Mouse (Mus musculus) stomach, embryonic 14.5 days (tissue): Measurements from ENCODE around the gene Topaz1. TPM values are rescaled to one million over a fixed set of nuclear protein-coding genes. Genes with fewer than 3 reads are reported as not detected.

Experiments
- ATAC-seq: fragments of 200-750 bp; cut with Nextera tagmentation; 2 replicates; pipeline ENCODE4 v1.8.0; 2017; ENCODE audit warnings: low read depth, moderate TSS enrichment; ENCODE audit not compliant: insufficient number of reproducible peaks, insufficient read depth, low FRiP score
- H3K27ac ChIP-seq: fragments of 300-500 bp; sonication (generic); 2 replicates; pipeline ENCODE4 v1.5.1; 2014; ENCODE audit warnings: mild to moderate bottlenecking, low read length, moderate library complexity, mixed read lengths
- H3K27me3 ChIP-seq: fragments of 300-500 bp; sonication (generic); 2 replicates; pipeline ENCODE4 v1.6.1; 2014; ENCODE audit warnings: low read length, control low read depth, mixed read lengths; ENCODE audit not compliant: control insufficient read depth, insufficient read depth
- H3K36me3 ChIP-seq: fragments of 300-500 bp; sonication (generic); 2 replicates; pipeline ENCODE4 v1.6.1; 2014; ENCODE audit warnings: mild to moderate bottlenecking, control low read depth, low read length, moderate library complexity, mixed read lengths; ENCODE audit not compliant: control insufficient read depth, insufficient read depth
- H3K4me1 ChIP-seq: fragments of 300-500 bp; sonication (generic); 2 replicates; pipeline ENCODE4 v1.6.1; 2014; ENCODE audit warnings: low read length, control low read depth, mixed read lengths; ENCODE audit not compliant: control insufficient read depth, insufficient read depth
- H3K4me2 ChIP-seq: fragments of 300-500 bp; sonication (generic); replicated peaks from 2 replicates; pipeline ENCODE4 v1.6.1; 2014; ENCODE audit warnings: low read depth, low read length, control low read depth
- H3K4me3 ChIP-seq: fragments of 300-500 bp; sonication (generic); 2 replicates; pipeline ENCODE4 v1.5.1; 2014; ENCODE audit warnings: low read depth, low read length, control low read depth
- H3K9ac ChIP-seq: fragments of 300-500 bp; sonication (generic); replicated peaks from 2 replicates; pipeline ENCODE4 v1.6.1; 2014; ENCODE audit warnings: low read depth, mild to moderate bottlenecking, control low read depth, low read length, moderate library complexity, mixed read lengths
- H3K9me3 ChIP-seq: fragments of 300-500 bp; sonication (generic); 2 replicates; pipeline ENCODE4 v1.6.1; 2016; ENCODE audit warnings: low read depth, low read length, control low read depth; ENCODE audit not compliant: control insufficient read depth
- WGBS: fragments of 180-500 bp; shearing (Covaris S2); extraction: QIAGEN DNeasy Blood & Tissue Kit; methylation state at CpG from one replicate; pipeline ENCODE4 v1.1.7; 2014; 5-methylcytosine and 5-hydroxymethylcytosine counted together
- polyA plus RNA-seq: library from polyadenylated mRNA; unstranded; fragments of >200 nt; fragmentation: Nextera tagmentation; extraction: Ambion mirVana; gene quantifications from 2 replicates; pipeline ENCODE4 v1.2.1, GENCODE M21; 2014

Gene Topaz1
- 0.06 TPM in 1 of 2 replicates, not detected in the other for polyA plus RNA-seq

DNA sequence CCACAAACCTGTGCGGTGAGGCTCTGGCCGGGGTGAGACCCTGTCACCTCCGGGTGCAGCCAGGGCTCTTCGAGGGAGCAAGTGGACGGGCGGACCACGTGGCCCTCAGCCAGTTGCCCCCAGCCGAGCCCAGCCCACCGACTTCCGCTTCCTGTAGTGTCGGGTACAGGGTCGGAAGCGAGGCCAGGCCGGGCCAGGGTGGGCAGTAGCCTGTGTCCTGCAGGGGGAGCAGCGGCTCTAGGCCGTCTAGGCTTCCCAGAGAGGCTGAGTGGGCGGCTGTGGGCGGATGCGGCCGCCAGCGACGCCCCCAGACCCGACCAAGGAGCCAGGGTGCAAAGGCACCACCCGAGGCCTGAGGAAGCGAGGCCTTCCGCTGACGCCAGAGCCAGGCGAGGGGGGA lies at the start of gene Topaz1:
Gene Topaz1, plus strand, starts transcription at position 287 of the 400 bp plus-strand sequence.
- Histone ChIP-seq H3K27me3 (no peaks in the 10 kb centered on the region), H3K4me1 (no peaks in the 10 kb centered on the region), H3K27ac (no peak within 1 kb of the TSS), H3K9me3 (no peaks in the 10 kb centered on the region), H3K4me2 (no peak within 1 kb of the TSS), H3K36me3 (no peaks in the 10 kb centered on the region), H3K9ac (no peak within 1 kb of the TSS), H3K4me3 (no peak within 1 kb of the TSS)
- ATAC-seq: no peak
- WGBS: 64% methylated on average over 28 of the region's 28 CpGs

GRCm38 (mm10) chr9:122701817-122702216 lies 45.3 kb upstream of the Topaz1 start:
- Histone ChIP-seq H3K36me3 (no peaks in the 10 kb centered on the region), H3K9ac (no peak overlapping the region), H3K4me2 (no peak overlapping the region), H3K4me3 (no peak overlapping the region), H3K27me3 (no peaks in the 10 kb centered on the region), H3K9me3 (no peaks in the 10 kb centered on the region), H3K4me1 (no peaks in the 10 kb centered on the region), H3K27ac (no peak overlapping the region)
- no peak for ATAC-seq
- 3% methylated on average over 3 of the region's 3 CpGs for WGBS

- 50% methylated on average over 2 of the region's 2 CpGs for WGBS
- Histone ChIP-seq H3K4me3 (no peak overlapping the region), H3K27me3 (no peaks in the 10 kb centered on the region), H3K4me1 (no peaks in the 10 kb centered on the region), H3K27ac (no peak overlapping the region), H3K9ac (no peak overlapping the region), H3K36me3 (no peaks in the 10 kb centered on the region), H3K4me2 (no peak overlapping the region), H3K9me3 (no peaks in the 10 kb centered on the region)
- ATAC-seq: no peak
These were observed 33.3 kb upstream of the Topaz1 start for GRCm38 (mm10) chr9:122713836-122714235.

- no peaks in the 10 kb centered on the region for H3K9me3 ChIP-seq
- 86% methylated on average over 2 of the region's 2 CpGs for whole genome bisulfite sequencing
- no peak overlapping the region for H3K9ac ChIP-seq
- no peak overlapping the region for H3K4me3 ChIP-seq
- ATAC-seq: no peak
- H3K36me3 ChIP-seq: no peaks in the 10 kb centered on the region
- no peak overlapping the region for H3K4me2 ChIP-seq
- no peak overlapping the region for H3K27ac ChIP-seq
- no peaks in the 10 kb centered on the region for H3K4me1 ChIP-seq
- H3K27me3 ChIP-seq: no peaks in the 10 kb centered on the region
These were observed 32.1 kb upstream of the Topaz1 start for GRCm38 (mm10) chr9:122715046-122715445.

GRCm38 (mm10) chr9:122716131-122716921 lies 30.8 kb upstream of the Topaz1 start:
- no peaks in the 10 kb centered on the region for H3K9me3 ChIP-seq
- H3K4me1 ChIP-seq: no peaks in the 10 kb centered on the region
- no peak overlapping the region for H3K4me3 ChIP-seq
- H3K27me3 ChIP-seq: no peaks in the 10 kb centered on the region
- H3K4me2 ChIP-seq: no peak overlapping the region
- no peak overlapping the region for H3K27ac ChIP-seq
- 22% methylated on average over 7 of the region's 7 CpGs for WGBS
- no peak for ATAC-seq
- no peaks in the 10 kb centered on the region for H3K36me3 ChIP-seq
- no peak overlapping the region for H3K9ac ChIP-seq

DNA sequence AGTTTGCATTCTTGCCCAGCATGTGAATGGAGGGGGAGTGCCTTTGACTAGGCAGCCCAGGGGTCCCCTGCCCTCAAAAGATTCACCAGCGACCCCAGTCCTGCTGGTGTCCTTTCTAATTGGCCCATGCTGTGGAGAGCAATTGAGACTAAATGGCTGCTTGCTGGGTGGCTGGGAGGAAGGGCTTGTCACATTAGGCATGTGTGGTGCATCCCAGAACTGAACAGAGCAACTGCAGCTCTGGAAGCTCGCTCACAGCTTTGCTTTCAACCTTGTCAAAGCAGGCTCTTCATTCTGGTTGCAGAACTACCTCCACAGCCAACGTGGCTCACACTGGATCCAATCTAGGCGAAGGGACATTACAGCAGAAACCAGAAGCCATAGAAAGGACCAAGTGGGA lies 24.9 kb upstream of the Topaz1 start:
- no peaks in the 10 kb centered on the region for H3K27me3 ChIP-seq
- no peaks in the 10 kb centered on the region for H3K4me1 ChIP-seq
- no peak overlapping the region for H3K4me3 ChIP-seq
- no peak for ATAC-seq
- H3K9ac ChIP-seq: no peak overlapping the region
- no peaks in the 10 kb centered on the region for H3K9me3 ChIP-seq
- H3K4me2 ChIP-seq: no peak overlapping the region
- H3K27ac ChIP-seq: no peak overlapping the region
- WGBS: 30% methylated on average over 4 of the region's 4 CpGs
- no peaks in the 10 kb centered on the region for H3K36me3 ChIP-seq

DNA sequence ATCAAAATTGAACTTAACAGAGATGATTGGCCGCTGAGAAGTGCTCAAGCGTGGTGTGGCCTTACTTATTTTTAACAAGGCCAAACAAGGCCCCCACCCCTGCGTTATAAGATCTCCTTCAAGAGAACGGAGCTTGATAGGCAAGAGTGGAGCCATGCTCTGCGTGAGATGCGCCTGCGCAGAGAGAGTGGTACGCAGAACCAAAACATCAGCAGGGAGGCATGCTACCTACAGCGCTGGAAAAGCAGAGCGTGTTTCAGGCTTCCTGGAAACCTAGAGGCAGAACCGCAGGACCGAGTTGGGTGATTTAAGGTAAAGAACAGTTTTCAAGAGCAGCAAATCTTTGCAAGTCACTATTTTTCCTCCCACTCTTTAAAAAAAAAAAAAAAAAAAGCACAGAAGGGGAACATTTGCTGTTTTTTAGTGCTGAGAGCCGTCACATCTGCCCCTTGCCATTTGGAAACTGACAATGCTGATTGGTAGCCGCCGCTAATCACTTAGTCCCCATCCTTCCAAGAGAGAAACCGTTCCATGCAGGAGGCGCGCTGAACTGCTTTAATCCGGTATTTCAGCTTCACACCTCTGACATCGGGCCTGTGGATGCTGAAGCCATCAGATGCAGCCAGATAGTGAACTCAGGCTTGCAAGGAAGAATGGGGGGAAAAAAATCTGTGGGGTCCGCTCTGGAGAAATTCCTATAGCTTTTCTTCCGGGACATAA lies 21.9 kb upstream of the Topaz1 start:
- Histone ChIP-seq H3K4me3 (no peak overlapping the region), H3K9me3 (no peaks in the 10 kb centered on the region), H3K27ac (no peak overlapping the region), H3K27me3 (no peaks in the 10 kb centered on the region), H3K9ac (no peak overlapping the region), H3K4me2 (no peak overlapping the region), H3K4me1 (no peaks in the 10 kb centered on the region), H3K36me3 (no peaks in the 10 kb centered on the region)
- no peak for ATAC-seq
- 24% methylated on average over 22 of the region's 22 CpGs for WGBS

GRCm38 (mm10) chr9:122729500-122729899 lies 17.6 kb upstream of the Topaz1 start:
- H3K27ac ChIP-seq: no peak overlapping the region
- ATAC-seq: no peak
- WGBS: 22% methylated on average over 10 of the region's 10 CpGs

More at GRCm38 (mm10) chr9:122729500-122729899, 17.6 kb upstream of the Topaz1 start:
- H3K36me3 ChIP-seq: no peaks in the 10 kb centered on the region
- no peaks in the 10 kb centered on the region for H3K9me3 ChIP-seq
- H3K27me3 ChIP-seq: no peaks in the 10 kb centered on the region
- no peak overlapping the region for H3K9ac ChIP-seq
- H3K4me2 ChIP-seq: no peak overlapping the region
- no peaks in the 10 kb centered on the region for H3K4me1 ChIP-seq
- no peak overlapping the region for H3K4me3 ChIP-seq
